Mouse (Mus musculus): ENCODE results near the gene Nucks1. TPM values are rescaled to one million over a fixed set of nuclear protein-coding genes. Genes with fewer than 3 reads are reported as not detected.

Nucks1 gene
- polyA plus RNA-seq, 1 experiment, result 23.2 TPM

DNA sequence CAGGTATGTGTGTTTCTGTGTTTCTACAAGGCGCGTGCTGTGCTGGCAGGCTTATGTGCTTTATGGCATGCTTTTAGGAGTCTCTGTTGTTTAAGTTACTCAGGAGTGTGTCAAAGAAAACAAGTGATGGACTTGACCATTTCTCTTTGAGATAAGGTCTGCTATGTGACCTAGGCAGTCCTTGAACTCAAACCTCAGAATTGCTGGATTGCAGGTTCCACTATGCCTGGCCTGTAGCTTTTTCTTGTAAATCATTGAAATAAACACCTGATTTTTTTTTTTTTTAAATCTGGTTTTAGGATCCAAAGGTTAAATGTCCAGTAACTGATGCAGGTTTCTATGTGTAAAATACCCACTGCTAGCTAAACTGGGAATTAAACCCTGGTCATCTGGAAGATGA lies 8.7 kb downstream of the Nucks1 start:
- no peak for DNase-seq (ENCODE audit: low spot score)

GRCm38 (mm10) chr1:131922100-131922499 lies 11.8 kb downstream of the Nucks1 start:
- no peak for DNase-seq (ENCODE audit: low spot score)

DNA sequence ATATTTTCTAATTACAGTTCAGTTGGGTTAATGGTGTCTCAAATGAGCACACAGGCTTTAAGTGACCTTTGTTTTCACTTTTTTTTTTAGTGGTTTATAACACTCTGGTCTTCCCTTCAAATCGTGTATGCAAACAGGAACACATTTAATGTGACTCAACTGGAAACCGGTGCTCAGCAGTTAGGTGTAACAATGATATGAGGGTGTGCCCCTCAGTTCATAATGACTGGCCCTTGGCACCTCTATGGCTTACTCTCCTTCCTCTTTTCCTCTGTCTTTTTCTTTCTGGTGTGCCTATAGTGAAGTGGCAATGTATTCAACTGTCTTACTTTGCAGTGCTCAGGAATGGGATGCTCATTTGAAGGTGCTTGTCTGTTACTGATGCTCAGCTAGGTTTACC lies 23.1 kb downstream of the Nucks1 start:
- DNase-seq (ENCODE audit: low spot score), result no peak

- no peak for DNase-seq (ENCODE audit: low spot score)
Measured at GRCm38 (mm10) chr1:131937659-131938305, 27.4 kb downstream of the Nucks1 start.

DNA sequence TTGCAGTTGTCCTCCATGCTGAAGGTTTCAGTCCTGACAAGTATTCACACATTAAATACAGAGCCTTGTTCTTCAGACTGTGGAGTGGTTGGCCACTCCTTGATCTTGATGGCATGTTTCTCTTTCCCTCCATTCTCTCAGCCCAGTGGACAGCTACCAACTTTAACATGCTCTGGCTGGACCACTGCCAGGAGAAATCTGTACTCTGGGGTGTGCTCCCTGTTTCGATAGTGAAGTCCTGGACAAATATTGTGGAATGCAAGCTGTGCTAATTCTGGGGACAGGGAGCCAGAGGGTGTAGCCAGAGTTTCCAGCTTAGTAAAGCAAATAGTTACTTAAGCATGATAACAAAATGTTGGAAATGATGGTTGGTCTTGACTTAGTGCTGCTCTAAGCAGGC lies 28.5 kb downstream of the Nucks1 start:
- no peak for DNase-seq (ENCODE audit: low spot score)

- no peak for DNase-seq (ENCODE audit: low spot score)
Measured at GRCm38 (mm10) chr1:131940711-131941244, 30.4 kb downstream of the Nucks1 start.

- DNase-seq (ENCODE audit: low spot score), result no peak
Measured at GRCm38 (mm10) chr1:131941501-131941900, 31.2 kb downstream of the Nucks1 start.

DNA sequence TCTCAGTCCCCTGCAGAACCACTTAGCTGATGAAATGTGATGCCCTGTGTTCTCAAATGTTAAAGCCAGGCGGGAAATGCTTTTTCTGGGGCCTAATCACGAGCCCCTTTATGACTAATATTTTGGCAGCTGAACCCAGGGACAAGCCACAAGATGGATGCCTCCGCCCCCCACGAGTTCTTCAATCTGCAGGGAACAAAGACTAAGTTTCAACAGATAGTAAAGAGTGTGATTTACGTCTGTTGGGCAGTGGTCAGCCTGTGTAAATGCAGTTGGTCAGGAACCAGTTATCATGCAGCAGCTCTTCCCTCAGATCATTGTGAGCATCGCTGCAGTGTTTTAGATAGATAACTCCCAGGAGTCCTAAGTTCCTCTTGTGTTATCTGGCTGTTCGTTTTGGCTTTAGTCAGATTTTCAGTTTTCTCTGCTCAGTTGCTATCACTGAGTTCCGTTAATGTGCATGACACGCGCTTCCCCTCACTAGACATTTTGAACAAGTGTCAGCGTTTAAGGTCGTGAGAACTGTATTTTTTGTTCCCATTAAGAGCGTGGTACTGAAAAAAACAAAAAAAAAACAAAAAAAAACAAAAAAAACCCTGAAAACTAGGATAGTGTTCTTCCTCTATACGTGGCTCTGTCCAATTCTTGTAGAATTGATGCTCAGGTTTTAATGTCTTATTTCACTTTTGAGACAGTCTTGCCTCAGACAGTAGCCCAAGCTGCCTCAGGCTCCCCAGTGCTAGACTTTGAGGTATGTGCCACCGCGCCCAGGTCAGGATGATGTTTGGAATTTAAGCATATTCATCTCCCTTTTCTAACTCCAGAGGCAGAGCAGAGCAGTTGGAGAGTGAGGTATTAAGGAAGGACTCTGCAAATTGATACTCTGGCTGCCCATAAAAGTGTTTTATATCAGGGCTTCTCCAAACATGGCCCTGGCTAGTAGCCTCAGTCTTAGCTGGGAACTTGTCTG lies 32.6 kb downstream of the Nucks1 start:
- DNase-seq (ENCODE audit: low spot score), result no peak

GRCm38 (mm10) chr1:131945674-131946440 lies 35.5 kb downstream of the Nucks1 start:
- DNase-seq (ENCODE audit: low spot score), result no peak

GRCm38 (mm10) chr1:131946462-131947215 lies 36.3 kb downstream of the Nucks1 start:
- no peak for DNase-seq (ENCODE audit: low spot score)

- DNase-seq (ENCODE audit: low spot score), result no peak
Measured at GRCm38 (mm10) chr1:131947997-131948525, 37.7 kb downstream of the Nucks1 start.

DNA sequence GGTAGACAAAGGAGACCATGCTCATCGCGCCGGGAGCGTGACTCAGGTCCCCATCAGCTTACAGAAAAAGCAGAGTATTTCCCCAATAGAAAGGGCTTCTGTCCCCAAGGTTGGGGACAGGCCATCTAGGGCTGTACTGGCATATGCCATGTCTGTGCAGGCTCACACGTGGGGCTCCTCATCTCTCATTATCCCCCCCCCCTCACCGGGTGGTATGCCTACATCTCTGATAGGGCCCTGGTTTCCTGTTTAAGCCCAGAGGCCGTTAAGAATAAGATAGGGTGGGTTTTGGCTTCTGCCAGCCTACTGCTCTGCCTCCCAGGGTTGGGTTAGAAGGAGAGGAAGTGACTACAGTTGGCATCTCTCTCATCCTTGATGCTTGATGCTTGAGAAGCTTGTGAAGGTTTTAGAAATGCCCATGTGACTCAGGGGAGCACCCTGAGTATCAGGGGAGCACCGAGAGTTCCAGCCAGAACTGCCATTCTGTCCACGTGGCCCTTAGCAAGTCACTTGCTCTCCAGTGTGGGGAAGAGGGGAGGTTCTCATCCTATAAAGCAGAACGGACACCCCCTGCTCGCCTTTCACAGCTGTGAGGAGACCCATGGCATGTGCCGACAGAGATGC lies 44.0 kb downstream of the Nucks1 start:
- no peak for DNase-seq (ENCODE audit: low spot score)

DNA sequence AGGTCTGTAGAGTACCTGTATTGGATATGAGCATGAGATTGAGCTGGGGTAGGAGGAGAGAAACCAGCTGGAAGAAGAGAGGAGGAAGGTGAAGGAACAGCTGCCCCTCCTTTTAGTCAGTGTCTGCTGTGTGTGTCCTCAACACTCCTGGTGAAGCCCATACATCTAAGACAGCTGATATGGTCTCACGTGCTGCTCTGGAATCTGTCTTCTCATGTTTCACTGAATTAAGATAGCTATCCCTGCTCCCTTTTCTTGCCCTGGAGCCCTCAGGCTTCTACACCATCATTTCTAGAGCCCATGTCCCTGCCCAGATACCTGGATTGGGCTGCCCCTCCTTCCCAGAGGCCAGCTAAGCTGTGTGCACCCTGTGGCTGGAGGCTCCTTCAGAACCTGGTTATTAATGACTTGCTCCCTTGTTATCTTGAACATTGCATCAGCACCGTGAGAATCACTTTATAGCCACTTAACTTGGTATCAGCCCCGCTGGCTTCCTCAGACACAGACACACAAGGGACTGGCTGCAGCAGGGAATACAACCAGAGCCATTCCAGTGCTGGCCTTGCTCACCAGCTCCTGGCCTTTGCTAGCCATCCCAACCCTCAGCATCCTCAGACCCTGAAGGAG lies 44.9 kb downstream of the Nucks1 start:
- DNase-seq (ENCODE audit: low spot score), result no peak

DNA sequence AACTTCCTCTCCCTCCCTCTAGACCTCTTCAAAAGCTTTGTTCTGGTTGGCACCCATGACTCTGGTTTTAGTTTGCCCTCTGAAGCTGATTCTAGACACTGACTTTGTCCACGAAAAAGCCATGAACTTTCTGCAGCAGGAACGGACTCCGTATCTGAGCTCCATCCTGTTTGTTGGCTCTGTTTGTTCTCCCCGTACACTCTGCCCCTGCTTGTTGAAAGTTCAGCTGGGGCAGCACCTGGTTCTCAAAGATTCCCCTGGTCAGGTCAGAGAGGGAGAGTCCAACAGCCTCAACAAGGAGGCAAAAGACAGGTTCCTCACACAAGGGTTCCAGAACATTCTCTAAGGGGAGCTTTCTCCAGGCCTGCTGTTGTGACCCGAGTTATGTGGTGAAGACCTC lies 47.1 kb downstream of the Nucks1 start:
- no peak for DNase-seq (ENCODE audit: low spot score)

- no peak for DNase-seq (ENCODE audit: low spot score)
Measured at GRCm38 (mm10) chr1:131961004-131961403, 50.7 kb downstream of the Nucks1 start.

DNA sequence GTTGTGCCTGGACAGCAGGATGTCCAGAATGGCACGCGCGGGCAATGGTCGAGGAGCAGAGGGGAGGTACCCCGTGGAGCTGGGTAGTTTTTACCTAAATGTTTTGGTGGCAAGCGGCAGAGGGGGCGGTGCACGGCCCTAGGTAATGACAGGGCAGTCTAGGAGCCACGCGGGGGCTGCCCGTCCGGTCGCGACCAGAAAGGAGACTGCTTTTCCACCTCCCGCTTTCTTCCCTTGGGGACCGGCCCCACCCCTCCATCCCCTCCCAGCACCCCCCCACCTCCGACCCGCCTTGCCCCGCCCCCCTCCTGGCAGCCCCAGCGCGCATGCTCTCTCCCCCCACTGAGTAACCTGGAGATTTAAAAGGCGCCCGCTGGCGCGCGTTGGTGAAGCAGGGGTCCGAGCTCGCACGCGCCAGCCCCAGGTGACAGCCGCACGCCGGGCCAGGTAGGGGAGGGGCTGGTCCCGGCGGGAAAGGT lies 52.3 kb downstream of the Nucks1 start, which contains the start of gene Slc45a3:
TSS of gene Slc45a3 (plus strand) at position 362 of the 479 bp plus-strand sequence.
- DNase-seq (ENCODE audit: low spot score), result peak; percentile 35

DNA sequence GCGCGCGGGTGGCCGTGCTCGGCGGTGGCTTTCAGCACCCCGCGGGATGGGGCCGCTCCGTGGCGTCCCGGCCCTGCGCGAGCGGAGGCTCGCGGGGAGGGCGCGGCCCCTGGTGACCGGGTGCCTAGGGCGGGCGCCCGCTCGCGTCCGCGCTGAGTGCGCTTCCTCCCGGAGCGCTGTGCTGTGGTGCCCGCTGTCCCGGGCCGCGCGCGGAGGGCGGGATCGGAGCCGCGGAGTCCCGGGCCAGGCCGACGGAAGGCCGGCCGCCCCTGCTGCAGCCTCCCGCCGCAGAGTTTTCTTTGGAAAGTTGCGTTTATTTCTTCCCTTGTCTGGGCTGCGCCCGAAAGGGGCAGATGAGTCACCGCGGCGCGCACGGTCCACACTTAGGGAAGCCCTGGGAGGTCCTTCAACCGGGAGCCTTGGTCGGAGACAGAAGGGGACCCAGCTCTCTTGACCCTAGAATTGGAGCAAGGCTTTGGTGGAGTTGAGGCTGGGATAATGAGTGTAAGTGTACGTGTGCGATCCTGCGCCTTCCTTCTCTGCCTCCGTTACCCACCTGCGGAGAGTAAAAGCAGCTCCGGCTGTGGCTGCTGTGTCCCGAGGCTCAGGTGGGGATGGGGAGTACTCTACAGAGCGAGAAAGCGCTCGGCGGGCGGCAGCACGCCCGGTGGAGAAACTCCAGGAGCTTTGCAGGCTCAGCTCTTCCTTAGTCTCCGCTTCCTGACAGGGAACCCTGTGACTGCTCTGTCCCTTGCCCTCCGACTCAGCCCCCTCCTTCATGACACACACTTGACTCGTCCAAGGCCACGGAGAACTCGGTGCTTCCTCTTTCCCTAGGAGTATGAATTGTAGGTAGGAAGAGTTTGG lies 53.0 kb downstream of the Nucks1 start:
- DNase-seq (ENCODE audit: low spot score), result peak; percentile 41

DNA sequence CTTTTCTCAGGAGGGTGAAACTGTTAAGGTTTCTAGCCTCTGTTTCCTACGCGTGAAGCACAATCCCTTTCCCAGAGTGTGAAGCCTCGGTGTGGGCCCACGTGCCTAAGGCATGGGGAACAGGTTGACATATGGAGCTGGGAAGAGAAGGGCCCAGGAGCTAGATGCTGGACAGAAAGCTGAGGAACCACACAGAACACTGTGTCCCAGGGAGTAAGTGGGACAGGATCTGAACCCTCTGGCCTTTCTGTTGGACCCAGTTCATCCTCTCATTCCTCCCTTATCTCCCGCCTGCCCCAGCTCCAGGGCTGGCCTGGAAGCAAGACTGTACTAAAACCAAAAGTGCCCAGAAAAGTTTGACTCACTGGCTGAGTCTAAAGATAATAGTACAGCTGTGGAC lies 53.8 kb downstream of the Nucks1 start:
- DNase-seq (ENCODE audit: low spot score), result no peak

DNA sequence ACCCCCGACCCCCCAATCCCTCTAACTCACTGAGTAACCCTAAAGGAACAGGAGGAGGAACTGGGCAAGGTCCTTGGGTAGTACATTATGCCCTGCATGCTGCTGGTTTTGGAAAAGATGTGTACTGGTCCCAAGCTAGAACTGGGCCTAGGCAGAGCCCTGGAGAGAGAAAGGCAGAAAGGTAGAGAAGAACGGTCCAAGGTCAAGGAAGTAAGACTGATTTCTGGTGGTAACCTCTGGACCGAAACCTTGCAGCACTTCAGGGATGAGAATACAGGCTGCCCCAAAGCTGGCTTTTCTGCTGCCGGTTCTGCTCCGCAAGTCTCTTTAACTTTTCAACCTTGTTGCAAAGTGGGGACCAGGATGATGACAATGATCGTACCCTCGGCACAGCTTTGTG lies 54.2 kb downstream of the Nucks1 start:
- no peak for DNase-seq (ENCODE audit: low spot score)

Measured in urinary bladder, adult 2 months (tissue).